Mouse (Mus musculus) fat pad, adult 2 months (tissue): ENCODE measurements at regions not wholly inside any gene's neighbourhood (a gene's known extent, or its start where the extent isn't known, plus 50 kb on each side); places are given as distances from the start of the nearest gene placed in this dataset.

Experiments
- DNase-seq: peaks from one replicate; pipeline ENCODE4 v3.0.0-alpha.2; 2011; ENCODE audit warnings: low read depth, low spot score; ENCODE audit errors: extremely low read depth

DNA sequence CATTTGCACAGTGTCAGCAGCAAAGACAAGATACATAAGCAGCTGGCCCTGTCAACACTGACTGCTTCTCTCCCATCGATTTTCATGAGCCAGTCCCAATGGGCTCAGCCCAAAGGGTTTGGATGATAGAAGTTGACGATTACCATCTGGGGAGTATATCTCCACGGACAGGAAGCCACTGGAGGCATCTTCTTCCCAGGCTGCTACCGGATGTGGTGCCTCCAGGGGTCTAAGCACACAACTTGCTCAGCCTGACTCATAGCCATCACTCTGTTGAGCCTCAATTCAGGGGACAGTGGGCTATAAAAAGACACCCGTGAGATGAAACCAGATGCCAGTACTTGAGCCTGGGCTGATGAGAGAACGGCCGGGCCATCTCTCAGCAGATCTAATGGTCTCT lies 71.1 kb upstream of the Hif1a start:
- DNase-seq, result no peak

DNA sequence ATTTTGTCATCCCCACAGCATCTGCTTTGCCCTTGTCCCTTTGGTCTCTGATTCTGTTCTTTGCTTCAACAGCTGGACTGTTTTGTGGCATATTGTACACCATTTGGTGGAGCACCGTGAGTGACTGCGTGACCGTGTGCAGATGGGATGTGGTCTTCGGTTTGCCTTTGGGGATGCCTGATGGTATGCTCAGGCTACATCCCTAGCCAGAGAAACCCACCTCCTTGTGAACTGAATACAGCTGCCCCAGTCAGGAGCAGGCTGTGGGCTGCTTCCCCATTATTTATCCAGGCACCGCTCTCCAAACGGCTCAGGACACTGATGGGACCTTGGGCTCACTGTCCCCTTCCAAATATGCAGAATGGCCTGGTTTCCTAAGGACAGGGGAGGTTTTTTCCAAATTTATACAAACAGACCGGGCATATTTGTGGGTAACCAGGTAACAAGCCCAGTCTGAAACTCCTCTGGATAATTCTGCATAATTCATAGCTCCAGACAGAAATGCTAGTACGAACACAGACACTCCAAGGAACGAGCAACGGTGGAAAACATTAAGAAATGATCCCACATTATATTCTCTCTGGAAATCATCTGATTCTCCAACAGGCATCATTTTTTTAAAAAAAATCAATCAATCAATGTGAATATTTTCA lies 70.5 kb upstream of the Hif1a start:
- DNase-seq, result no peak

DNA sequence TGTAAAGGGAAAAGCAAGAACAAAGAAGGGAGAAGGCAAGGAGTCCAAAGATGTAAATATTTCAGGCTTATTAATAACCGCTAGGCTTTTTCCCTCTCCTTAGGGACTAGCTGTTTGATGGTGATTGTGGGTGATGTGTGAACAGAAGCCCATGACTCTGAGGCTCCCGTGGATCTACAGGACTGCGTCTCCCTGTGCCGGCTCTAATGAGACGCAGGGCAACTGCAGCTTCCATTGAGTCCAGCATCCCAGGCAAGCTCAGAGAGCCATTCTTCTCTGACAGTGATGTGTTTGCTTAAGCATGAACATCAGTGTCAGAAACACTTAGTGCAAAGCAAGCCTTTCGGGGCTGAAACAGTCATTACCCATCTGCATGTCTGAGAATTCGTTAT lies 70.0 kb upstream of the Hif1a start:
- no peak for DNase-seq

DNA sequence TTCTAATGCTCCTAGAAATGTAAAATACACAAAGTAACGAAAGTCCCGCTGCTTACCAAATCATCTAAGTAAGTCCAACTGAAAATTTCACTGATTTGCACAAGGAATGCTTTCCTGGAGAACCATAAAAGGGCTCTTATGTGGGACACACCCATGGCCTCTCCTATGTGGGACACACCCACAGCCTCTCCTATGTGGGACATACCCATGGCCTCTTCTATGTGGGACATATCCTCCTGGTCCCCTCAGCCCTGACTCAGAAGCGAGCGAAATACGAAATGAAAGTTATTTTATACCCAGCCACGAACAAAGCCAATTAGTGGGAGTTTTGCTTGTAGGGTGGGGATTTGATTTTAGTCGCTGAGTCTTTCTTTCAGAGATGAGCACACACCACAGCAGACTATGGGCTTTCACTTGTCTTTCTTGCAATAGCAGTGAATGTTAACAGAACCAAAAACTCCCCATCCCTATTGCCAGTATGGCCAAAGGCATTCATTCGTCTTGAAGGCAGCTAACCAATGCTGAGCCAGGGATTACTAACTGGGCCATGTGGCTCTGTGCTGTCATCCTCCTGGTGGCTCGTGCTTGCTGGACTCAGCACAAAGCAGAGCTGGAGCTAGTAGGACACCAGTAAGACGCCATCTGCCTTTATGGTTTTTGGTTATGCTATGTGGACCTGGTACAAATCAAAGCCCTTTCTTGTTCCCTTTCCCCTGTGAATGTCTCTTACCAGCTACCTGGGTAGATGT lies 69.4 kb upstream of the Hif1a start:
- DNase-seq, result no peak

DNA sequence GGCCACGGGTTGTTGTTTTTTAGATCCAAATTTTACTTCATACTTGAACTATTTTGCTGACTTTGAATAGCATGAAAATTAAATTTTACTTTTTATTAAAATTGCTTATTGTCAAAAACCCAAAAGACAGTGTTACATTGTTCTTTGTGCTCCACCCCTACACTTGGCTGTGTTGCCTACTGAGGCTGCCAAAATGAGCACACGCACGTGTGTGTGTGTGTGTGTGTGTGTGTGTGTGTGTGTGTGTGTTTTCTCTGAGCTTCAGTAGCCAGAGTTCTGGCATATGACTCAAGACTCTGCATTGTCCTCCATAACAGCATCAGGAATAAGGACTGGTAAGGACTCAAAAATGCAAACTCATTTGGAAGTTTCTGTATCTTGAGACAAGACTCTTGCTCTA lies 68.4 kb upstream of the Hif1a start:
- DNase-seq, result no peak

GRCm38 (mm10) chr12:73836132-73836531 lies 65.0 kb upstream of the Hif1a start:
- no peak for DNase-seq

DNA sequence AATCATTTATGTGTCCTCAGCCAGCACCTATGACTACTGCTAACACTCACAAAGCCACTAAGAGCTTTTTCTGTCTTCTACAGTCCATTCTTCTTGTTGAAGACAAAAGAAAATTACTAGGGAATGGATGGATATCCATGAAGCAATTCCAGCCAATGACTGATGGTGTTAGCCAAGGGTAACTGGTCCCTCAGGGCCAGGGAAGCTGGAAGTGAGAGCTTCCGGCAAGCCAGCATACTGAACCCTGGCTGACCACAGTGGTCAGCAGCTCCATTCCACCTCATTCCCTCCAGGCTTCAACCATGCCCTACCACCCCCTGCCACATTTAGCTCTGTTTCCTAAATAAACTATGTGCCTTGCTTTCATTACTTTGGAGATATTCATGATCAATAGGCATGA lies 64.1 kb upstream of the Hif1a start:
- no peak for DNase-seq

GRCm38 (mm10) chr12:73837921-73838320 lies 63.3 kb upstream of the Hif1a start:
- DNase-seq, result no peak

GRCm38 (mm10) chr12:73838330-73838729 lies 62.8 kb upstream of the Hif1a start:
- DNase-seq, result no peak

DNA sequence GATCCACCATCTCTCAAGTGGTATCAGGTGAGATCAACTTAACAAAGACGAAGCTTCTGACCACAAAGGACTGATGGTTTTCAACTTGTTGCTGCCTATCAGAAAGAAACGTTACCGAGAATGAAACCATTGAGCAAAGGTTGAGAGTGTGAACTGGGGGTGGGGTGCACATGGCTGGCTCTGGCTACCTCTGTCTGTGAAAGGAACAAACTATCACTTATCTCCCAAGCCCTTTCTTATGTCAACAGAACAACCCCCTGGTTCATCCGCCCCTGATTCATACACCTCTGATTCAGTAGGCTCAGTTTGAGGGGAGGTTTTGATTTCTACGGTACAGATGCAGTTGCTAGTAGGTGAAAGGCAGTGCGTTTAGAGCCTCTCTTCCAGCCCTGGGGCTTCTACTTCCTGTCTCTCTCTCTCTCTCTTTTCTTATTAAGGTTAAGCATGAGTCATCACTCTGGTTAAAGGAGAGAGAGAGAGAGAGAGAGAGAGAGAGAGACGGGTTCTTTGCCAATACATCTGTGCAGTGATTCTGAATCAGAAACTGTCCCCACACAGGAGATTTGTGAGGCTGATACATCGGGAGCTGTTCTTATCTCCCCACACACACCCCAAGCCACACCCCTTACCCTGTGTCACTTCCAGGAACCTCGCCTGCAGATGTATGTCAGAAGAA lies 59.0 kb upstream of the Hif1a start:
- DNase-seq, result no peak

DNA sequence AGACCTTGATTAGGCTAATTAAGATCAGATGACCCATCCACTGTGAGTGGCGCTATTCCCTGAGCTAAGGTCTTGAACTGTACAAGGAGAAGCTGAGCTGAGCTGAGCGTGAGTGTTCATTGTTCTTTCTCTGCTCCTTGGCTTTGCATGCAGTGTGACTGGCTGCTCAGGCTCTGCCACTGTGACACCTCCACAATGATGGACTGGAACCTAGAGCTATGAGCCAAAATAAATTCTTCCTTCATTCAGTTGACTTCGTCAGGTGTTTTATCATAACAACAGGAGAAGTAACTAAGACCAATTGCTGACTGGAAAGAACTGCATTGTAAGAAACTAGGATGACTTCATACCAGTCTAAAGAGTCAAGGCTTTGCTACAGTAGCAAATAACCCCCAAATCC lies 56.4 kb upstream of the Hif1a start:
- peak; percentile 65 for DNase-seq

DNA sequence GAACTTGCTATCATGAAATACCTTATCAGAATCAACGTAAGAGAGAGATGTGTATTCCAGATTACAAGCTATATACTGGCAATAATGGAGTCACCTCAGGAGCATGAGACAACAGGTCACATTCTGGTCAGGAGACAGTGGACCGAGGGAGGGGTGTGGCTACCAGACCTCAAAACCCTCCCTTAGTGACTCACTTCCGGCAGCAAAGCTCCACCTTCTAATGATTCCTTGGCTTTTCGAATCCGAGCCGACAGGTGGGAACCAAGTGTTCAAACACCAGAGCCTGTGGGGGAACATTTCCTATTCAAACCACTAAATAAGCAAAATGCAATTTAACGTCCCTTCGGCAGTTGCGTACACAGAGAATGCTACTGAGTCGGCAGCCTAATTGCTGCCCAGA lies 54.5 kb upstream of the Hif1a start:
- peak; percentile 46 for DNase-seq

DNA sequence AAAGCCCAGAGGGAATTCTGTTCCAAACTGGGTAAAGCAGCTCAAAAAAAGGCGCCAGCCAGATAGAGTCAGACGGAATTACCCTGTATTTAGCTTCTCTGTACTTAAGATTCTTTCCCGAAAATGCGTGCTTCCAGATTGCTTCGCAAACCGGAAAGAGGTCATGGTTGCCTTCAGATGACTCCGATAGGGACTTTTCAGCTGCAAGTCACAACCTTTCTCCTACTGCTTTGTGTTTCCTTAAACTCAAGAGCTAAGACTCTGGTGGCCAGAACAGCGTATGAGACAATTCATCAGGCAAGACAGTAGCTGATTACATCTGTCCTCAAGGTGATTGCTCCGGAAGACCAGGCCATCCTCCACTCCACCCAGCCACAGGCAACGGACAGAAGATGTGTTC lies 53.8 kb upstream of the Hif1a start:
- DNase-seq, result peak; percentile 81

- no peak for DNase-seq
These were observed 50.3 kb upstream of the Hif1a start for GRCm38 (mm10) chr12:73850831-73851230.
